Mouse (Mus musculus): ENCODE data around the gene Atg101.

The Atg101 gene

GRCm38 (mm10) chr15:101331090-101331489 lies 47.0 kb downstream of the Atg101 start:
- in situ Hi-C loops (cut with MseI, MboI): loop anchor here in 1 of 2 experiments (25.0 kb wide), 1 partner anchor 431 kb away; no protein-coding TSS in a partner anchor

GRCm38 (mm10) chr15:101332370-101332769 lies 48.3 kb downstream of the Atg101 start:
- in situ Hi-C loops (cut with MseI, MboI): loop anchor here in 1 of 2 experiments (25.0 kb wide), 1 partner anchor 430 kb away; no protein-coding TSS in a partner anchor

- in situ Hi-C loops (cut with MseI, MboI): loop anchor here in 1 of 2 experiments (25.0 kb wide), 1 partner anchor 429 kb away; no protein-coding TSS in a partner anchor
Measured at GRCm38 (mm10) chr15:101333165-101333564, 49.1 kb downstream of the Atg101 start.

GRCm38 (mm10) chr15:101333648-101334047 lies 49.6 kb downstream of the Atg101 start:
- in situ Hi-C loops (cut with MseI, MboI): loop anchor here in 1 of 2 experiments (25.0 kb wide), 1 partner anchor 429 kb away; no protein-coding TSS in a partner anchor

- in situ Hi-C loops (cut with MseI, MboI): loop anchor here (5.0 to 25.0 kb wide), 2 partner anchors 426 to 636 kb away; no protein-coding TSS in a partner anchor
Measured at GRCm38 (mm10) chr15:101336474-101337174, 52.6 kb downstream of the Atg101 start.

- in situ Hi-C loops (cut with MseI, MboI): loop anchor here (5.0 to 25.0 kb wide), 2 partner anchors 424 to 634 kb away; no protein-coding TSS in a partner anchor
Measured at GRCm38 (mm10) chr15:101338359-101338758, 54.3 kb downstream of the Atg101 start.

- in situ Hi-C loops (cut with MseI, MboI): loop anchor here (5.0 to 25.0 kb wide), 2 partner anchors 423 to 633 kb away; no protein-coding TSS in a partner anchor
Measured at GRCm38 (mm10) chr15:101339537-101339936, 55.5 kb downstream of the Atg101 start.
